Mouse (Mus musculus) lung, embryonic 16.5 days (tissue): ENCODE results near the gene Ing1. TPM values are rescaled to one million over a fixed set of nuclear protein-coding genes. Genes with fewer than 3 reads are reported as not detected.

Experiments
- ATAC-seq: fragments of 200-750 bp; cut with Nextera tagmentation; 2 replicates; pipeline ENCODE4 v1.8.0; 2017; ENCODE audit warnings: low read depth, mild to moderate bottlenecking, moderate library complexity
- H3K27ac ChIP-seq: fragments of 300-500 bp; sonication (generic); 2 replicates; pipeline ENCODE4 v1.5.1; 2014; ENCODE audit warnings: mild to moderate bottlenecking, control low read depth, low read length
- H3K27me3 ChIP-seq: fragments of 300-500 bp; sonication (generic); 2 replicates; pipeline ENCODE4 v1.6.1; 2014; ENCODE audit warnings: low read depth, low read length, mixed read lengths; ENCODE audit not compliant: control insufficient read depth, insufficient read depth
- H3K36me3 ChIP-seq: fragments of 300-500 bp; sonication (generic); 2 replicates; pipeline ENCODE4 v1.6.1; 2014; ENCODE audit warnings: low read length; ENCODE audit not compliant: control insufficient read depth, insufficient read depth
- H3K4me1 ChIP-seq: fragments of 300-500 bp; sonication (generic); replicated peaks from 2 replicates; pipeline ENCODE4 v1.6.1; 2014; ENCODE audit warnings: low read length, mixed read lengths; ENCODE audit not compliant: control insufficient read depth, insufficient read depth
- H3K4me2 ChIP-seq: fragments of 300-500 bp; sonication (generic); 2 replicates; pipeline ENCODE4 v1.6.1; 2014; ENCODE audit warnings: low read depth, low read length, control low read depth
- H3K4me3 ChIP-seq: fragments of 300-500 bp; sonication (generic); 2 replicates; pipeline ENCODE4 v1.5.1; 2014; ENCODE audit warnings: mild to moderate bottlenecking, low read length, control low read depth
- H3K9ac ChIP-seq: fragments of 300-500 bp; sonication (generic); 2 replicates; pipeline ENCODE4 v1.6.1; 2014; ENCODE audit warnings: low read length, control low read depth
- H3K9me3 ChIP-seq: fragments of 300-500 bp; sonication (generic); 2 replicates; pipeline ENCODE4 v1.6.1; 2016; ENCODE audit warnings: low read length; ENCODE audit not compliant: control insufficient read depth
- WGBS: fragments of 180-500 bp; shearing (Covaris S2); extraction: QIAGEN DNeasy Blood & Tissue Kit; methylation state at CpG from one replicate; pipeline ENCODE4 v1.1.7; 2014; 5-methylcytosine and 5-hydroxymethylcytosine counted together
- polyA plus RNA-seq: library from polyadenylated mRNA; unstranded; fragments of >200 nt; fragmentation: Nextera tagmentation; extraction: Ambion mirVana; gene quantifications from 2 replicates; pipeline ENCODE4 v1.2.1, GENCODE M21; 2015

Ing1 gene
- polyA plus RNA-seq = 36.3 and 36.8 TPM in 2 replicates

DNA sequence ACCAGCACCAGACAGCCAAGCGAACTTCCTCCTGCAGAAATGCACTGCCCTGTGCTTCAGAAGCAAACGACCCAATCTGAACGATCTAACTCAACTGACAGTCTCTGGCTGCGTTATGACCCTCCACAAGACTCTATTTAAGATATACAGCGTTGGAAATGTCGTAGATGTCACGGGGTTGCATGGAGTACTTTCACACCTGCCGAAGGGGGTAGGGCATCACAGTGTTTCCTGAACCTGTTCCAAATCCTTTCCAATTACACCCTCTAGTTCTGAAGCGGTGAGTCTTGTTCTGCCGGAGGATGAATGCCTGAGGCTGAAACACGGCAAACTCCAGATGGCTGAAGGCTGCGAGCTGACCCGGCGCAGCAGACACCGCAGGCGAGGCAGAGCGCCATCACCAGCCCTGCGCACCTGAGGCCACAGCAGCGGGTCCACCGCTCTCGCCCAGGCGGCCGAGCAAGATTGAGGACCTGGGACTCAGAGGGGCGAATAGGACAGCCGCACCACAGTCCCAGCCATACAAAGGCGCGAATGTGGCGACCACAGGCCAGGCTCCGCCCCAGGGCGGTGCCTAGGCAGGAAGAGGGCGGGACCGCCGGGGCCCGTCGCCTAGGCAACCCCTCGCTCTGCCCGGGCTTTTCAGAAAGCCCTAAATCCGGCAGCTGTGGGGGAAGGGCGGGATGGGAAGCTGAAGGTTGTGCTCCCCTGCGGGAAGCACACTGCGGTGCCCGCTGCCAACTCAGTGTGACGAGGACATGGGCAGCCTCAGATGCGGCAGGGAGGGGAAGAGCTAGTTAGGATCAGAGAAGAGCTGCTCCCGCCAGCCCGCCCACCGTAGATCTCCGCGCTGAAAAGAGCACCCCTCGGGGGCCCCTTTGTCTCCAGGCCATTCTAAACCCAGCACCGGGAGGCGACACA is at the start of gene Ing1:
TSS of gene Ing1 (plus strand) at position 773 of the 921 bp plus-strand sequence.
- H3K36me3 ChIP-seq = no peaks in the 10 kb centered on the region
- peak; percentile 76 for ATAC-seq
- peak within 1 kb of the TSS; percentile 100 for H3K27ac ChIP-seq
- H3K4me1 ChIP-seq = peaks cover 20% of the 10 kb centered on the region
- H3K4me2 ChIP-seq = peak within 1 kb of the TSS; percentile 88
- no peaks in the 10 kb centered on the region for H3K27me3 ChIP-seq
- H3K4me3 ChIP-seq = peak within 1 kb of the TSS; percentile 93
- H3K9ac ChIP-seq = peak within 1 kb of the TSS; percentile 94
- WGBS = under 1% methylated on average over 52 of the region's 52 CpGs
- no peaks in the 10 kb centered on the region for H3K9me3 ChIP-seq

GRCm38 (mm10) chr8:11506074-11506473 is 49.3 kb upstream of the Ing1 start:
- Histone ChIP-seq H3K27me3 (no peaks in the 10 kb centered on the region), H3K4me2 (no peak overlapping the region), H3K9me3 (no peaks in the 10 kb centered on the region), H3K4me3 (no peak overlapping the region), H3K4me1 (no peaks in the 10 kb centered on the region), H3K9ac (no peak overlapping the region), H3K36me3 (peaks cover 57% of the 10 kb centered on the region), H3K27ac (no peak overlapping the region)
- WGBS = 76% methylated on average over 14 of the region's 14 CpGs
- no peak for ATAC-seq

- no peak overlapping the region for H3K4me3 ChIP-seq
- no peaks in the 10 kb centered on the region for H3K27me3 ChIP-seq
- H3K9me3 ChIP-seq = no peaks in the 10 kb centered on the region
- no peak overlapping the region for H3K9ac ChIP-seq
- H3K4me2 ChIP-seq = no peak overlapping the region
- no peak overlapping the region for H3K27ac ChIP-seq
- WGBS = 73% methylated on average over 6 of the region's 6 CpGs
- H3K4me1 ChIP-seq = no peaks in the 10 kb centered on the region
- no peak for ATAC-seq
- H3K36me3 ChIP-seq = peaks cover 63% of the 10 kb centered on the region
These were observed 48.6 kb upstream of the Ing1 start for GRCm38 (mm10) chr8:11506802-11507201.

DNA sequence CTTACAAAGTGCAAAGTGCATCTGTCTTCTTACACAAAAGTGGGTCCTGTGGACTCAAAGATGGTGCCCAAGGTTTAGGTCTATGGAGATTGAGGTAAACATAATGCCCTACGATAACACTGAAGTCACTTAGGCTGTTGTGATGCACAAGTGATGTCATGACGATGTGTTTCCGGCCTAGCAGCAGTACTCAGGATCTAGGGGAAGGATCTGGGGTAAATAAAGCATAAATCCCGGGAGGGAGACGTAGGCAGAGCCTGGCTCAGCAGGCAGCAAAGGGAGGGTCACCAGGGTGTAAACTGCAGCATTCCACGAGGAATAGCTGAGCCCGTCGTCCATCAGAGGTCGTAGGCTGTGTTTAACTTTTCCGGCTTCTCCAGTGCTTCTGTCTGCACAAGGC is 46.5 kb upstream of the Ing1 start:
- H3K9ac ChIP-seq = no peak overlapping the region
- no peak overlapping the region for H3K27ac ChIP-seq
- H3K4me1 ChIP-seq = no peaks in the 10 kb centered on the region
- H3K4me3 ChIP-seq = no peak overlapping the region
- H3K27me3 ChIP-seq = no peaks in the 10 kb centered on the region
- peaks cover 63% of the 10 kb centered on the region for H3K36me3 ChIP-seq
- no peaks in the 10 kb centered on the region for H3K9me3 ChIP-seq
- ATAC-seq = no peak
- 71% methylated on average over 10 of the region's 10 CpGs for WGBS
- H3K4me2 ChIP-seq = no peak overlapping the region

GRCm38 (mm10) chr8:11510971-11511370 is 44.4 kb upstream of the Ing1 start:
- H3K4me1 ChIP-seq = no peaks in the 10 kb centered on the region
- no peaks in the 10 kb centered on the region for H3K27me3 ChIP-seq
- H3K4me3 ChIP-seq = no peak overlapping the region
- no peak for ATAC-seq
- H3K36me3 ChIP-seq = peaks cover 50% of the 10 kb centered on the region
- H3K27ac ChIP-seq = no peak overlapping the region
- WGBS = 79% methylated on average over 5 of the region's 5 CpGs
- no peaks in the 10 kb centered on the region for H3K9me3 ChIP-seq
- no peak overlapping the region for H3K9ac ChIP-seq
- H3K4me2 ChIP-seq = no peak overlapping the region

DNA sequence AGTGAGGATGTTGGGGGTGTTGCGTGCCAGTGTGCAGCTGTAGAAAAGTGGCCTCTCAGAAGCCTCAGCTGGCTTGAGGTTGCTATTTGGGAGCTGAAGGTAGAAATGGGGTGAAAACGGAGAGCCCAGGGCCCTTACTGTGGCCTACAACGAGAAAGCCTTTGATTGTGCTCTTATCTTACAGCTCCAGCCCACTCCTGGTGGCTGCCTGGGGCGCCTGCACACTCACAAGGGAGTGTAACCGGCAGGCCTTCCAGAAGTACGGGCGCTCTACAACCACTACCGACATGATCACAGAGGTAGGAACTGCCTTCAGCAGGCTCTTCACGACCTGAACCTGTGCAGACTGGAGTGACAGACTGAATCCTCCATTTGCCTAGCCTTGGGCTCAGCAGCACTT is 42.7 kb upstream of the Ing1 start:
- no peaks in the 10 kb centered on the region for H3K4me1 ChIP-seq
- H3K27me3 ChIP-seq = no peaks in the 10 kb centered on the region
- H3K4me3 ChIP-seq = no peak overlapping the region
- no peaks in the 10 kb centered on the region for H3K9me3 ChIP-seq
- no peak overlapping the region for H3K27ac ChIP-seq
- H3K36me3 ChIP-seq = peaks cover 44% of the 10 kb centered on the region
- ATAC-seq = no peak
- 81% methylated on average over 9 of the region's 9 CpGs for WGBS
- no peak overlapping the region for H3K9ac ChIP-seq
- no peak overlapping the region for H3K4me2 ChIP-seq

- WGBS = 80% methylated on average over 5 of the region's 5 CpGs
- no peaks in the 10 kb centered on the region for H3K4me1 ChIP-seq
- H3K27me3 ChIP-seq = no peaks in the 10 kb centered on the region
- no peak overlapping the region for H3K27ac ChIP-seq
- H3K4me2 ChIP-seq = no peak overlapping the region
- H3K36me3 ChIP-seq = peaks cover 42% of the 10 kb centered on the region
- H3K9ac ChIP-seq = no peak overlapping the region
- ATAC-seq = no peak
- H3K4me3 ChIP-seq = no peak overlapping the region
- no peaks in the 10 kb centered on the region for H3K9me3 ChIP-seq
These were observed 42.1 kb upstream of the Ing1 start for GRCm38 (mm10) chr8:11513247-11513646.

GRCm38 (mm10) chr8:11516292-11516691 is 39.1 kb upstream of the Ing1 start:
- Histone ChIP-seq H3K4me2 (no peak overlapping the region), H3K36me3 (peaks cover 19% of the 10 kb centered on the region), H3K27me3 (no peaks in the 10 kb centered on the region), H3K9ac (no peak overlapping the region), H3K4me1 (no peaks in the 10 kb centered on the region), H3K4me3 (no peak overlapping the region), H3K27ac (no peak overlapping the region), H3K9me3 (no peaks in the 10 kb centered on the region)
- ATAC-seq = no peak
- WGBS = 94% methylated on average over 9 of the region's 9 CpGs

- Histone ChIP-seq H3K4me2 (no peak overlapping the region), H3K27ac (peak overlapping the region; percentile 11), H3K9ac (no peak overlapping the region), H3K9me3 (no peaks in the 10 kb centered on the region), H3K36me3 (peaks cover 10% of the 10 kb centered on the region), H3K4me1 (no peaks in the 10 kb centered on the region), H3K27me3 (no peaks in the 10 kb centered on the region), H3K4me3 (no peak overlapping the region)
- peak; percentile 58 for ATAC-seq
- WGBS = 72% methylated on average over 16 of the region's 16 CpGs
These were observed 37.9 kb upstream of the Ing1 start for GRCm38 (mm10) chr8:11517366-11518055.
